Mouse (Mus musculus): Measurements from ENCODE around the gene Cpne2.

DNA sequence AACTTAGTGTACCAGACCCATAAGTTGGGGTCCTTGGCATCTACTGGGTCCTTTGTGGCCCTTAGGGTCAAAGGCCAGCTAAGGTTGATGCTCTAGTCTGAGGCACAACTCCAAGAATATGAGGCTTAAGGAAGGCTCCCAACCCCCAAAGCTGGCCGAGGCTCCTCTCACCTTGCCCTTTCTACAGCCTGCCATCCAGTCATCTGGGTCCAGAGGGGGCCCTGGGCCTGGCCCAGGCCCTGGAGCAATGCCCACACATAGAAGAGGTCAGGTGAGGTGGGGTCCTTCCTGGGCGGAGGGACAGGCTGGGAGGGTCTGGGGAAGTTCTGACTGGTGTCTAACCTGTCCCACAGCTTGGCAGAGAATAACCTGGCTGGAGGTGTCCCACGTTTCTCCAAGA, 10.3 kb upstream of the Cpne2 start:
- TF ChIP-seq POLR2A (IDR thresholded peaks at IDR 0.05; ENCODE audit: insufficient read depth, low read length) (no peak), CTCF (IDR thresholded peaks at IDR 0.05; ENCODE audit: low read depth, low read length) (no peak)
